Mouse (Mus musculus): ENCODE data around the gene Rpl26. TPM values are rescaled to one million over a fixed set of nuclear protein-coding genes. Genes with fewer than 3 reads are reported as not detected.

Gene Rpl26
- polyA plus RNA-seq, 1 experiment from 2014 or later: 606 TPM

Other genes starting within 250 kb of the Rpl26 start
- gene Myh10, start 210.0 kb upstream of the Rpl26 start, polyA plus RNA-seq (2014; fragmentation: Nextera tagmentation; extraction: Ambion mirVana): 92.2 and 112 TPM in 2 replicates
- 96.3 and 109 TPM in 2 replicates for gene Ndel1, start 29.7 kb upstream of the Rpl26 start, polyA plus RNA-seq (2014; fragmentation: Nextera tagmentation; extraction: Ambion mirVana)
- gene Rnf222, start 13.0 kb upstream of the Rpl26 start, polyA plus RNA-seq (2014; fragmentation: Nextera tagmentation; extraction: Ambion mirVana): not detected in 2 replicates
- 0.89 and 1.3 TPM in 2 replicates for gene Odf4, start 25.5 kb downstream of the Rpl26 start, polyA plus RNA-seq (2014; fragmentation: Nextera tagmentation; extraction: Ambion mirVana)
- gene Arhgef15, start 55.9 kb downstream of the Rpl26 start, polyA plus RNA-seq (2014; fragmentation: Nextera tagmentation; extraction: Ambion mirVana): 20.4 and 24.7 TPM in 2 replicates
- 1.6 and 2.2 TPM in 2 replicates for gene Slc25a35, start 66.5 kb downstream of the Rpl26 start, polyA plus RNA-seq (2014; fragmentation: Nextera tagmentation; extraction: Ambion mirVana)
- 25.5 and 30.6 TPM in 2 replicates for gene Rangrf, start 73.6 kb downstream of the Rpl26 start, polyA plus RNA-seq (2014; fragmentation: Nextera tagmentation; extraction: Ambion mirVana)
- gene Pfas, start 106.9 kb downstream of the Rpl26 start, polyA plus RNA-seq (2014; fragmentation: Nextera tagmentation; extraction: Ambion mirVana): 16.0 and 16.5 TPM in 2 replicates
- 51.8 and 59.3 TPM in 2 replicates for gene Ctc1, start 114.3 kb downstream of the Rpl26 start, polyA plus RNA-seq (2014; fragmentation: Nextera tagmentation; extraction: Ambion mirVana)
- gene Aurkb, start 144.1 kb downstream of the Rpl26 start, polyA plus RNA-seq (2014; fragmentation: Nextera tagmentation; extraction: Ambion mirVana): 8.7 and 12.8 TPM in 2 replicates
- gene Borcs6, start 158.1 kb downstream of the Rpl26 start, polyA plus RNA-seq (2014; fragmentation: Nextera tagmentation; extraction: Ambion mirVana): 16.1 and 17.7 TPM in 2 replicates
- gene Tmem107, start 169.2 kb downstream of the Rpl26 start, polyA plus RNA-seq (2014; fragmentation: Nextera tagmentation; extraction: Ambion mirVana): 24.7 and 27.7 TPM in 2 replicates
- 337 and 385 TPM in 2 replicates for gene Vamp2, start 186.9 kb downstream of the Rpl26 start, polyA plus RNA-seq (2014; fragmentation: Nextera tagmentation; extraction: Ambion mirVana)
- 6.5 and 9.4 TPM in 2 replicates for gene Per1, start 193.6 kb downstream of the Rpl26 start, polyA plus RNA-seq (2014; fragmentation: Nextera tagmentation; extraction: Ambion mirVana)
- gene Hes7, start 218.8 kb downstream of the Rpl26 start, polyA plus RNA-seq (2014; fragmentation: Nextera tagmentation; extraction: Ambion mirVana): 0.43 and 0.52 TPM in 2 replicates
- 0.33 and 0.48 TPM in 2 replicates for gene 9130213A22Rik, start 221.0 kb downstream of the Rpl26 start, polyA plus RNA-seq (2014; fragmentation: Nextera tagmentation; extraction: Ambion mirVana)
- gene Aloxe3, start 224.3 kb downstream of the Rpl26 start, polyA plus RNA-seq (2014; fragmentation: Nextera tagmentation; extraction: Ambion mirVana): 2.2 and 5.0 TPM in 2 replicates